Mouse (Mus musculus): Measurements from ENCODE around the gene Slc31a1. TPM values are rescaled to one million over a fixed set of nuclear protein-coding genes. Genes with fewer than 3 reads are reported as not detected.

Slc31a1 gene
- total and polyA plus RNA-seq, 3 experiments, result 14.8 to 19.1 (median 17.4) TPM

GRCm38 (mm10) chr4:62359256-62359775 is 1.2 kb upstream of the Slc31a1 start:
- Histone ChIP-seq H3K27me3 (ENCODE audit: control insufficient read depth, insufficient read depth, low read length) (no peaks in the 10 kb centered on the region), H3K9ac (ENCODE audit: low read depth, low read length) (peak overlapping the region; percentile 92), H3K79me2 (replicated peaks; ENCODE audit: control insufficient read depth, insufficient read depth, low read length) (peaks cover 2% of the 10 kb centered on the region; the same call in 1 of the 2 replicates), H3K27ac (peak overlapping the region; percentile 85; the same call in 1 of the 2 replicates), H3K36me3 (ENCODE audit: control insufficient read depth, insufficient read depth, low read length) (peaks cover 8% of the 10 kb centered on the region), H3K4me1 (ENCODE audit: control insufficient read depth, insufficient read depth, low read length) (peaks cover 2% of the 10 kb centered on the region; the same call in 1 of the 2 replicates), H3K4me3 (peak overlapping the region; percentile 96)
- intact Hi-C loops (cut with DNase I), result no loop called here
- no peak for TF ChIP-seq EP300 (IDR thresholded peaks at IDR 0.05; ENCODE audit: insufficient read depth, low read depth, low read length)
- TF ChIP-seq POLR2A (IDR thresholded peaks at IDR 0.05; ENCODE audit: insufficient read depth, low read depth, low read length), result no peak
- no peak for TF ChIP-seq CTCF (IDR thresholded peaks at IDR 0.05)
- no peak for DNase-seq
- WGBS, result 35% methylated on average over 7 of the region's 7 CpGs

- peak overlapping the region; percentile 80 for H3K27ac ChIP-seq
- under 1% methylated on average over 22 of the region's 22 CpGs for WGBS
- TF ChIP-seq EP300 (IDR thresholded peaks at IDR 0.05; ENCODE audit: insufficient read depth, low read depth, low read length) (no peak), POLR2A (IDR thresholded peaks at IDR 0.05; ENCODE audit: insufficient read depth, low read depth, low read length) (no peak), CTCF (IDR thresholded peaks at IDR 0.05) (no peak)
- peaks cover 2% of the 10 kb centered on the region for H3K79me2 ChIP-seq (replicated peaks; ENCODE audit: control insufficient read depth, insufficient read depth, low read length)
- peak overlapping the region; percentile 69 for H3K9ac ChIP-seq (ENCODE audit: low read depth, low read length)
- H3K4me3 ChIP-seq, result peak overlapping the region; percentile 96
- peak; percentile 7 to 19 for DNase-seq
- H3K36me3 ChIP-seq (ENCODE audit: control insufficient read depth, insufficient read depth, low read length), result peaks cover 8% of the 10 kb centered on the region
- no peaks in the 10 kb centered on the region for H3K27me3 ChIP-seq (ENCODE audit: control insufficient read depth, insufficient read depth, low read length)
- intact Hi-C loops (cut with DNase I), result loop anchor here (5.0 kb wide), 1 partner anchor 156 kb away; the partner anchor contains the start of gene Alad
- H3K4me1 ChIP-seq (ENCODE audit: control insufficient read depth, insufficient read depth, low read length), result peaks cover 2% of the 10 kb centered on the region; the same call in 1 of the 2 replicates
Observed at GRCm38 (mm10) chr4:62360805-62361455, 403 bp downstream of the Slc31a1 start.

- no peak for TF ChIP-seq CTCF (IDR thresholded peaks at IDR 0.05)
- no peak for TF ChIP-seq EP300 (IDR thresholded peaks at IDR 0.05; ENCODE audit: insufficient read depth, low read depth, low read length)
- no peak for TF ChIP-seq POLR2A (IDR thresholded peaks at IDR 0.05; ENCODE audit: insufficient read depth, low read depth, low read length)
- Histone ChIP-seq H3K4me1 (ENCODE audit: control insufficient read depth, insufficient read depth, low read length) (peaks cover 2% of the 10 kb centered on the region; the same call in 1 of the 2 replicates), H3K79me2 (replicated peaks; ENCODE audit: control insufficient read depth, insufficient read depth, low read length) (peaks cover 2% of the 10 kb centered on the region), H3K4me3 (peak overlapping the region; percentile 96), H3K27ac (no peak overlapping the region; the same call in 1 of the 2 replicates), H3K9ac (ENCODE audit: low read depth, low read length) (no peak overlapping the region; the same call in 1 of the 2 replicates), H3K27me3 (ENCODE audit: control insufficient read depth, insufficient read depth, low read length) (no peaks in the 10 kb centered on the region), H3K36me3 (ENCODE audit: control insufficient read depth, insufficient read depth, low read length) (peaks cover 8% of the 10 kb centered on the region)
- DNase-seq, result no peak
- intact Hi-C loops (cut with DNase I), result loop anchor here (5.0 kb wide), 1 partner anchor 156 kb away; the partner anchor contains the start of gene Alad
- 9% methylated on average over 6 of the region's 6 CpGs for WGBS
Observed at GRCm38 (mm10) chr4:62361571-62361970, 1.0 kb downstream of the Slc31a1 start.

GRCm38 (mm10) chr4:62361997-62362396 is 1.5 kb downstream of the Slc31a1 start:
- Histone ChIP-seq H3K4me3 (0 out of 2 replicates have a peak overlapping the region, but pooled peaks have one; percentile 2), H3K27ac (no peak overlapping the region; the same call in 1 of the 2 replicates), H3K27me3 (ENCODE audit: control insufficient read depth, insufficient read depth, low read length) (no peaks in the 10 kb centered on the region), H3K9ac (ENCODE audit: low read depth, low read length) (no peak overlapping the region), H3K4me1 (ENCODE audit: control insufficient read depth, insufficient read depth, low read length) (peaks cover 2% of the 10 kb centered on the region; the same call in 1 of the 2 replicates), H3K36me3 (ENCODE audit: control insufficient read depth, insufficient read depth, low read length) (peaks cover 8% of the 10 kb centered on the region), H3K79me2 (replicated peaks; ENCODE audit: control insufficient read depth, insufficient read depth, low read length) (peaks cover 2% of the 10 kb centered on the region)
- 58% methylated on average over 1 of the region's 1 CpGs for WGBS
- intact Hi-C loops (cut with DNase I), result loop anchor here (5.0 kb wide), 1 partner anchor 155 kb away; the partner anchor contains the start of gene Alad
- no peak for DNase-seq
- TF ChIP-seq CTCF (IDR thresholded peaks at IDR 0.05) (no peak), POLR2A (IDR thresholded peaks at IDR 0.05; ENCODE audit: insufficient read depth, low read depth, low read length) (no peak), EP300 (IDR thresholded peaks at IDR 0.05; ENCODE audit: insufficient read depth, low read depth, low read length) (no peak)

GRCm38 (mm10) chr4:62362437-62362836 is 1.9 kb downstream of the Slc31a1 start:
- no peaks in the 10 kb centered on the region for H3K27me3 ChIP-seq (ENCODE audit: control insufficient read depth, insufficient read depth, low read length)
- H3K4me3 ChIP-seq, result no peak overlapping the region
- peaks cover under 1% of the 10 kb centered on the region; the same call in 1 of the 2 replicates for H3K4me1 ChIP-seq (ENCODE audit: control insufficient read depth, insufficient read depth, low read length)
- peaks cover 8% of the 10 kb centered on the region for H3K36me3 ChIP-seq (ENCODE audit: control insufficient read depth, insufficient read depth, low read length)
- intact Hi-C loops (cut with DNase I), result loop anchor here (5.0 kb wide), 1 partner anchor 155 kb away; the partner anchor contains the start of gene Alad
- H3K79me2 ChIP-seq (replicated peaks; ENCODE audit: control insufficient read depth, insufficient read depth, low read length), result peaks cover 2% of the 10 kb centered on the region
- H3K9ac ChIP-seq (ENCODE audit: low read depth, low read length), result no peak overlapping the region
- no peak for DNase-seq
- no peak for TF ChIP-seq CTCF (IDR thresholded peaks at IDR 0.05)
- TF ChIP-seq EP300 (IDR thresholded peaks at IDR 0.05; ENCODE audit: insufficient read depth, low read depth, low read length), result no peak
- no peak for TF ChIP-seq POLR2A (IDR thresholded peaks at IDR 0.05; ENCODE audit: insufficient read depth, low read depth, low read length)
- WGBS, result 80% methylated on average over 2 of the region's 2 CpGs
- H3K27ac ChIP-seq, result no peak overlapping the region

Data from heart, adult 2 months (tissue).